Mouse (Mus musculus) embryonic facial prominence, embryonic 10.5 days (tissue): ENCODE measurements around the gene Sptbn4. TPM values are rescaled to one million over a fixed set of nuclear protein-coding genes. Genes with fewer than 3 reads are reported as not detected.

Source experiments
- DNase-seq: peaks from one replicate; pipeline ENCODE4 v3.0.0-alpha.2; 2017; ENCODE audit warnings: low spot score
- H3K27ac ChIP-seq: fragments of 300-500 bp; sonication (generic); replicated peaks from 2 replicates; pipeline ENCODE4 v1.5.1; 2016; ENCODE audit warnings: mild to moderate bottlenecking
- H3K27me3 ChIP-seq: fragments of 300-500 bp; sonication (generic); replicated peaks from 2 replicates; pipeline ENCODE4 v1.6.1; 2016; ENCODE audit warnings: low read depth, mild to moderate bottlenecking; ENCODE audit not compliant: poor library complexity, severe bottlenecking
- H3K36me3 ChIP-seq: fragments of 300-500 bp; sonication (generic); replicated peaks from 2 replicates; pipeline ENCODE4 v1.6.1; 2016; ENCODE audit warnings: mild to moderate bottlenecking, moderate library complexity
- H3K4me1 ChIP-seq: fragments of 300-500 bp; sonication (generic); 2 replicates; pipeline ENCODE4 v1.6.1; 2016
- H3K4me3 ChIP-seq: fragments of 300-500 bp; sonication (generic); 2 replicates; pipeline ENCODE4 v1.5.1; 2016; ENCODE audit warnings: mild to moderate bottlenecking, moderate library complexity
- H3K9me3 ChIP-seq: fragments of 300-500 bp; sonication (generic); 2 replicates; pipeline ENCODE4 v1.6.1; 2016; ENCODE audit warnings: mild to moderate bottlenecking
- WGBS: fragments of 180-500 bp; shearing (Covaris S2); methylation state at CpG from one replicate; pipeline ENCODE4 v1.1.7; 2016; 5-methylcytosine and 5-hydroxymethylcytosine counted together
- polyA plus RNA-seq: library from polyadenylated mRNA; unstranded; fragments of >200 nt; fragmentation: Nextera tagmentation; extraction: Ambion mirVana; gene quantifications from 2 replicates; pipeline ENCODE4 v1.2.1, GENCODE M21; 2016

The Sptbn4 gene
- polyA plus RNA-seq, 1 experiment from 2014 or later, result 0.35 TPM

DNA sequence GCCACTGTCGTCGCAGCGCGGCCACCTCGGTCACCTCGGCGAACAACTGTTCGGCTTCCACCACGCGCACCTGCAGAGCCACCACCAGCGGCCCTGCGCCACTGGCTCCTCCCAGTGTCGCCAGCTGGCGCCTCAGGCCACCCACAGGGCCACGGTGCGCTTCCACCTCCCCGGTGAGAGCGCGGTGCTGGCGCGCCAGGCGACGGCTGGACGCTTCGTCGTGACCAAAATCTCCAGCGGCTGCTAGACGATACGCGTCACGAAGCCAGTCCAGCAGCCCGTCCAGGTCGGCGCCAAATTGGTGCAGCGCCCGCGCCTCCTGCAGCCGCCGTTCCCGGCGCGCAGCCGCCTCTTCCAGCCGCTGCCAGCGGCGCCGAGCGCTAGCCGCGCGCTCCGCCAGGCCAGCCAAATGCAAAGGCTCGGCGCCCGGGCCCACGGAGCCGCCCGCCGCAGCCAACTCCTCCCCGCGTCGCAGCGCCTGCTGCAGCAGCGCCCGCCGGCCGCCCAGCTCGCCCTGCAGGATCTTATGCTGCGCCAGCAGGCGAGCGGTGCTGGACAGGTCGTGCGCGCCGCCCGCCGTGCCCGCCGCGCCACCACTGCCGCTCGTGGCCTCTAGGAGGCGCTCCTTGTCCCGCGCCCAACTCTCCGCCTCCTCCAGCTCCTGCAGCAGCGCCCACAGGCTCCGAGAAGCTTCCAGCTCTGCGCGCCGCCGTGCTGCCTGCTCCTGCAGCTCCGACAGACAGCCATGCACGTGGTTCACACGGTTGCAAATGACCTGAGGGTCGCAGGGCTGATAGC is 38.9 kb downstream of the Sptbn4 start:
- DNase-seq, result peak; percentile 92
- Histone ChIP-seq H3K4me3 (peak overlapping the region; percentile 64), H3K4me1 (peaks cover 23% of the 10 kb centered on the region), H3K9me3 (peaks cover 11% of the 10 kb centered on the region), H3K27me3 (peaks cover 73% of the 10 kb centered on the region), H3K27ac (no peak overlapping the region), H3K36me3 (no peaks in the 10 kb centered on the region)
- under 1% methylated on average over 96 of the region's 96 CpGs for WGBS

GRCm38 (mm10) chr7:27407816-27408215 is 39.7 kb downstream of the Sptbn4 start:
- Histone ChIP-seq H3K27me3 (peaks cover 81% of the 10 kb centered on the region), H3K9me3 (peaks cover 18% of the 10 kb centered on the region), H3K4me1 (peaks cover 23% of the 10 kb centered on the region), H3K4me3 (peak overlapping the region; percentile 64), H3K27ac (no peak overlapping the region), H3K36me3 (no peaks in the 10 kb centered on the region)
- 51% methylated on average over 8 of the region's 8 CpGs for WGBS
- peak; percentile 14 for DNase-seq

GRCm38 (mm10) chr7:27406481-27406880 is 41.0 kb downstream of the Sptbn4 start:
- no peak overlapping the region for H3K4me3 ChIP-seq
- peaks cover 94% of the 10 kb centered on the region for H3K27me3 ChIP-seq
- peaks cover 19% of the 10 kb centered on the region for H3K9me3 ChIP-seq
- DNase-seq, result no peak
- H3K36me3 ChIP-seq, result no peaks in the 10 kb centered on the region
- 85% methylated on average over 7 of the region's 7 CpGs for WGBS
- H3K27ac ChIP-seq, result no peak overlapping the region
- peaks cover 23% of the 10 kb centered on the region for H3K4me1 ChIP-seq

DNA sequence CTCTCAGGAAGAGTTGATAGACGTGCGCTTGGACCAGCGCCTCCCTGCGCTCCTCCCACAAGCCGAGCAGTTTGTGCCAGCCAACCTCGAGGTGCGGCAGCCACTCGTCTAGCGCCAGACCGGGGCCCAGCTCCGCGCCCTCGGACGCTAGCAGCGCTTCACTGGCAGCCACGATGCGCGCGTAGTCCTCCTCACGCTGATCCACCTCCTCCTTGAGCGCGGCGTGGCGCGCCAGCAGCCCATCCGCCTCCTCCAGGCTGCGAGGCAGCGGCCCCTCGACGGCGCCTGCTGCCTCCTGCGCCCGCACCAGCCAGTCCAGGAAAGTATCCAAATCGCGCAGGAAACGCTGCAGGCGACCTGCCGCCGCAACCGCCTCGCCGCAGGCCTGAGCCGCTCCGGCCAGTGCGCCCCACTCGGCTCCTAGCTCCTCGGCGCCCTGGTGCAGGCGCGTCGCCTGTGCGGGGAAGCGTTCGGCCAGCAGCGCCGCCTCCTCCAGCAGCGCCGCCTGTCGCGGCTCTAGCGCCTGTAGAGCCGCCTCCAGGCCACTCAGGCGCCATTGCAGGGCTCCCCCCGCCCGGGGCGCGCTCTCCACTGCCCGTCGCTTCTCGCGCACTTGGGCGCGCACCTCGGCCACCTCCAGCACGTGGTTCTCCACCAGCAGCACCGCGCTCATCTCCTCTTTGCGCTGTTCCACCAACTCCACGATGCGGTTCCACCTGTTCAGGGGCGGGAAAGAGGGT is 43.1 kb downstream of the Sptbn4 start:
- Histone ChIP-seq H3K36me3 (no peaks in the 10 kb centered on the region), H3K27ac (no peak overlapping the region), H3K4me3 (peak overlapping the region; percentile 40), H3K27me3 (peaks cover 96% of the 10 kb centered on the region), H3K4me1 (peaks cover 23% of the 10 kb centered on the region), H3K9me3 (peaks cover 19% of the 10 kb centered on the region)
- WGBS, result 6% methylated on average over 81 of the region's 81 CpGs
- DNase-seq, result peak; percentile 38

GRCm38 (mm10) chr7:27402675-27403074 is 44.8 kb downstream of the Sptbn4 start:
- Histone ChIP-seq H3K27ac (no peak overlapping the region), H3K4me1 (peaks cover 7% of the 10 kb centered on the region), H3K4me3 (no peak overlapping the region), H3K9me3 (peaks cover 19% of the 10 kb centered on the region), H3K36me3 (no peaks in the 10 kb centered on the region), H3K27me3 (peaks cover 93% of the 10 kb centered on the region)
- WGBS, result 10% methylated on average over 16 of the region's 16 CpGs
- peak; percentile 71 for DNase-seq

DNA sequence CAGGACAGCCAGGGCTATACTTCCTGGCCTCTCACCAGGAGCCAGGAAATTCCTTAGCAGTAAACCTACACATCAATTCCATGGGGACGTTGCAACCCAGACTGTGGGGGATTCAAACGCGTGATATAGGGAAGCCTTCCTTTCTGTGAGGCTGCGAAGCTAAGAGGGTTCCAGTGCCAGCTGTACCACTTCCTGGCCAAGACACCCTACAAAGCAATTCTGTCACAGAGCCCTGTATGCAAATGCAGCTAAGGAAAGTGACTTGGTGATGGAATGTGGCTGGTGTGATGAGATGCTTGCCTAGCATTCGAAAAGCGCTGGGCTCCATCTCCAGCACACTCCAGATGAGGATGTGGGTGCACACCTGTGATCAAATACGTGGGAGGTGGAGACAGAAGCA is 46.9 kb downstream of the Sptbn4 start:
- Histone ChIP-seq H3K4me3 (no peak overlapping the region), H3K4me1 (peaks cover 22% of the 10 kb centered on the region), H3K27me3 (peaks cover 93% of the 10 kb centered on the region), H3K9me3 (peaks cover 13% of the 10 kb centered on the region; the same call in 1 of the 2 replicates), H3K36me3 (no peaks in the 10 kb centered on the region), H3K27ac (no peak overlapping the region)
- WGBS, result 79% methylated on average over 7 of the region's 7 CpGs
- DNase-seq, result no peak

- Histone ChIP-seq H3K27me3 (peaks cover 93% of the 10 kb centered on the region), H3K4me3 (peak overlapping the region; percentile 63), H3K9me3 (no peaks in the 10 kb centered on the region), H3K36me3 (no peaks in the 10 kb centered on the region), H3K4me1 (peaks cover 15% of the 10 kb centered on the region), H3K27ac (no peak overlapping the region)
- WGBS, result 17% methylated on average over 26 of the region's 26 CpGs
- peak; percentile 71 for DNase-seq
These were observed 50.2 kb downstream of the Sptbn4 start for GRCm38 (mm10) chr7:27397048-27397949.

- peaks cover 15% of the 10 kb centered on the region for H3K4me1 ChIP-seq
- H3K27ac ChIP-seq, result 0 out of 2 replicates have a peak overlapping the region, but pooled peaks have one; percentile 19
- H3K27me3 ChIP-seq, result peaks cover 93% of the 10 kb centered on the region
- no peaks in the 10 kb centered on the region for H3K36me3 ChIP-seq
- DNase-seq, result peak; percentile 79
- no peaks in the 10 kb centered on the region for H3K9me3 ChIP-seq
- H3K4me3 ChIP-seq, result peak overlapping the region; percentile 63
- WGBS, result 3% methylated on average over 64 of the region's 68 CpGs
These were observed 51.1 kb downstream of the Sptbn4 start for GRCm38 (mm10) chr7:27396184-27397047.

DNA sequence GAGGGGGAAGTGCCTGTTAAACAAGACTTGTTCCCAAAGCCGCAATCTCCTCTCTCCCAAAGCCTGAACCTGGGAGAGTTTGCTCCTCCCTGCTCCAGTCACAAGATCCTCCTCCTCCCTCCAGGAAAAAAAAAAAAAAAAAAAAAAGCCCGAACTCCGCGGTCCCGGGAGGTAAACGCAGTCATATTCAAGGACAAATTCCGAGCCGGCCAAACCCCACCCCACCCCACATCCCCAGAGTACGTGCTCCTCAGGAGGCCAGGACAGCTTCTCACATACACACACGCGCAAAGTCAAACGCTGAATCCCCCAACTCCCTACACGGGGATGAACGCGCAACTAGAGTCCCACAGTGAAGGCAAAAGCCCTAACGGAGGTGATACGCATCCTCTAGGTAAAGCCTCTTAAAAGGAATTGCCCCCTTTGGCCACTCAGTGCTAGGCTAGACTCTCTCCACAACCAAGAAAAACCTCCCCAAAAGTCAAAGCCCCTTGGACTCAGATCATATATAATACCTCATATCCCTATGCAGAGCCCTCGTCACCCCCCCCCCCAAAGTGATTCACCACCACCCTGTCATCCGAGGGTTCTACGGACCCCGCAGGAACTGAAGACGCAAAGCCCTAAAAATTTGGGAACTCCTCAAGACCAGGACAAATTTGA is 51.8 kb downstream of the Sptbn4 start:
- no peak for DNase-seq
- Histone ChIP-seq H3K4me1 (peaks cover 15% of the 10 kb centered on the region), H3K27ac (no peak overlapping the region), H3K9me3 (no peaks in the 10 kb centered on the region), H3K4me3 (peak overlapping the region; percentile 63), H3K27me3 (peaks cover 93% of the 10 kb centered on the region), H3K36me3 (no peaks in the 10 kb centered on the region)
- WGBS, result 2% methylated on average over 22 of the region's 22 CpGs

- no peaks in the 10 kb centered on the region for H3K9me3 ChIP-seq
- DNase-seq, result no peak
- no peak overlapping the region for H3K27ac ChIP-seq
- no peaks in the 10 kb centered on the region for H3K36me3 ChIP-seq
- 40% methylated on average over 16 of the region's 16 CpGs for WGBS
- H3K4me1 ChIP-seq, result peaks cover 5% of the 10 kb centered on the region
- no peak overlapping the region for H3K4me3 ChIP-seq
- peaks cover 63% of the 10 kb centered on the region for H3K27me3 ChIP-seq
These were observed 56.1 kb downstream of the Sptbn4 start for GRCm38 (mm10) chr7:27391416-27391815.

DNA sequence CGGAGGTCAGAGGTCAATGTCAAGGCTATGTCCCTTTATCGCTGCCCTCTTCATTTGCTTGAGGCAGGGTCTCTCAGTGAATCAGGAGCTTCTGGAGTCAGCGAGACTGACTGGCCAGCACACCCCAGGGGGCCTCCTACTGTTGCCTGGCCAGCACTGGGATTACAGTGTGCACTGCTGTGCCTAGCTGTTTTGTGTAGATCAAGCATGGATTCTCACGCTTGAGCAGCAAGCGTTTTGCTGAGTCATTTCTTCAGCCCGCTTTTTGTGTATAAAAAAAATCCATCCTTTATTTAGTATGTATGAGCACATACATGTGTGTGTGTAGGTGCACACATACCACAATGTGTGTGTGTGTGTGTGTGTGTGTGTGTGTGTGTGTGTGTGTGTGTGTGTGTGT is 58.3 kb downstream of the Sptbn4 start:
- H3K36me3 ChIP-seq, result no peaks in the 10 kb centered on the region
- no peak for DNase-seq
- H3K4me3 ChIP-seq, result no peak overlapping the region
- H3K9me3 ChIP-seq, result no peaks in the 10 kb centered on the region
- WGBS, result 70% methylated on average over 6 of the region's 6 CpGs
- H3K27ac ChIP-seq, result no peak overlapping the region
- H3K4me1 ChIP-seq, result peaks cover under 1% of the 10 kb centered on the region; the same call in 1 of the 2 replicates
- peaks cover 43% of the 10 kb centered on the region for H3K27me3 ChIP-seq
